Comparison of ENCODE assay signal across 8 mouse cellular contexts in genomic region chrX:8193419-8193723, GRCm38 (mm10). TPM values are rescaled to one million over a fixed set of nuclear protein-coding genes. Genes with fewer than 3 reads are reported as not detected.
DNase-seq lines count a peak whose midpoint lies in the region; ATAC-seq and TF ChIP-seq lines count a peak whose summit lies in the region.

Gene Ebp, minus strand, starts transcription at chrX:8193512.

- no peaks in the 10 kb centered on the region for H3K4me1 ChIP-seq in forebrain, postnatal 0 days (ENCODE audit: insufficient read depth)
- H3K4me1 ChIP-seq in hindbrain, embryonic 14.5 days (replicated peaks; ENCODE audit: control insufficient read depth, insufficient read depth, low read length): no peaks in the 10 kb centered on the region
- 0 out of 2 replicates have a peak, but pooled peaks cover 5% of the 10 kb centered on the region for H3K4me1 ChIP-seq in midbrain, embryonic 14.5 days (ENCODE audit: control insufficient read depth, insufficient read depth, low read length)

- H3K27ac ChIP-seq in forebrain, postnatal 0 days (ENCODE audit: low read depth, low read length): peak within 1 kb of the TSS; percentile 54; the same call in 1 of the 2 replicates
- peak within 1 kb of the TSS; percentile 79 for H3K27ac ChIP-seq in hindbrain, embryonic 14.5 days
- peak within 1 kb of the TSS; percentile 76 for H3K27ac ChIP-seq in midbrain, embryonic 14.5 days (replicated peaks; ENCODE audit: low read depth, low read length)

- intact Hi-C loops in gastrocnemius, postnatal 14 days (cut with DNase I; ENCODE audit: low total_unique reads): no loop called here
- intact Hi-C loops in gastrocnemius, postnatal 36 days (cut with DNase I): no loop called here
- intact Hi-C loops in left cerebral cortex, postnatal 36 days (cut with DNase I): loop anchor here (2.0 kb wide), 1 partner anchor 13 kb away; the partner anchor contains the start of gene Porcn

- WGBS in forebrain, postnatal 0 days: 28% methylated on average over 10 of the region's 10 CpGs
- WGBS in hindbrain, embryonic 14.5 days: 24% methylated on average over 10 of the region's 10 CpGs
- 37% methylated on average over 10 of the region's 10 CpGs for WGBS in midbrain, embryonic 14.5 days

- DNase-seq in gastrocnemius, postnatal 14 days: no peak
- no peak for DNase-seq in gastrocnemius, postnatal 36 days
- no peak for DNase-seq in adrenal gland, adult 8-10 months
- peak; percentile 57 for DNase-seq in forebrain, postnatal 0 days
- peak; percentile 25 for DNase-seq in hindbrain, embryonic 14.5 days (ENCODE audit: low spot score)
- peak; percentile 32 to 36 for DNase-seq in left cerebral cortex, postnatal 36 days (ENCODE audit: low spot score in 2 of 2)
- peak; percentile 13 for DNase-seq in midbrain, embryonic 14.5 days
- no peak for DNase-seq in adipocyte (ENCODE audit: low spot score)

- H3K27me3 ChIP-seq in forebrain, postnatal 0 days (ENCODE audit: insufficient read depth, low read length): no peaks in the 10 kb centered on the region
- H3K27me3 ChIP-seq in hindbrain, embryonic 14.5 days (ENCODE audit: control insufficient read depth, insufficient read depth, low read length): no peaks in the 10 kb centered on the region
- H3K27me3 ChIP-seq in midbrain, embryonic 14.5 days (ENCODE audit: control insufficient read depth, insufficient read depth, low read length): no peaks in the 10 kb centered on the region

- no peaks in the 10 kb centered on the region for H3K36me3 ChIP-seq in forebrain, postnatal 0 days (ENCODE audit: insufficient read depth)
- no peaks in the 10 kb centered on the region for H3K36me3 ChIP-seq in hindbrain, embryonic 14.5 days (replicated peaks; ENCODE audit: control insufficient read depth, insufficient read depth)
- H3K36me3 ChIP-seq in midbrain, embryonic 14.5 days (ENCODE audit: control insufficient read depth, insufficient read depth, low read length): no peaks in the 10 kb centered on the region

- no peak for TF ChIP-seq CTCF in forebrain, postnatal 0 days (IDR thresholded peaks at IDR 0.05; ENCODE audit: low read depth)

- peak within 1 kb of the TSS; percentile 43 for H3K4me3 ChIP-seq in forebrain, postnatal 0 days (ENCODE audit: low read depth, low read length)
- peak within 1 kb of the TSS; percentile 45 for H3K4me3 ChIP-seq in hindbrain, embryonic 14.5 days (replicated peaks; ENCODE audit: low read length)
- H3K4me3 ChIP-seq in midbrain, embryonic 14.5 days (replicated peaks; ENCODE audit: low read depth, low read length): peak within 1 kb of the TSS; percentile 49

- peak within 1 kb of the TSS; percentile 56 for H3K4me2 ChIP-seq in forebrain, postnatal 0 days (ENCODE audit: low read depth)
- H3K4me2 ChIP-seq in hindbrain, embryonic 14.5 days (replicated peaks): peak within 1 kb of the TSS; percentile 69
- H3K4me2 ChIP-seq in midbrain, embryonic 14.5 days (ENCODE audit: low read length): peak within 1 kb of the TSS; percentile 63

- peak; percentile 72 for ATAC-seq in forebrain, postnatal 0 days
- ATAC-seq in hindbrain, embryonic 14.5 days (ENCODE audit: low FRiP score): peak; percentile 62
- ATAC-seq in midbrain, embryonic 14.5 days (ENCODE audit: low FRiP score, low TSS enrichment): peak; percentile 60; the same call in 1 of the 2 replicates

- no peaks in the 10 kb centered on the region for H3K9me3 ChIP-seq in forebrain, postnatal 0 days (ENCODE audit: low read length)
- H3K9me3 ChIP-seq in hindbrain, embryonic 14.5 days (ENCODE audit: control insufficient read depth, low read length): no peaks in the 10 kb centered on the region
- H3K9me3 ChIP-seq in midbrain, embryonic 14.5 days (ENCODE audit: control insufficient read depth, low read length): no peaks in the 10 kb centered on the region

- H3K9ac ChIP-seq in forebrain, postnatal 0 days: peak within 1 kb of the TSS; percentile 46
- peak within 1 kb of the TSS; percentile 50 for H3K9ac ChIP-seq in hindbrain, embryonic 14.5 days
- H3K9ac ChIP-seq in midbrain, embryonic 14.5 days (replicated peaks; ENCODE audit: low read length): peak within 1 kb of the TSS; percentile 49; the same call in 1 of the 2 replicates

RNA-seq across cellular contexts. Expression of gene Ebp, which starts in this region (rescaled TPM):
- total RNA-seq in gastrocnemius, postnatal 14 days (2021): 10 to 100 TPM; 11.3 to 11.8 TPM
- total RNA-seq in gastrocnemius, postnatal 36 days (2021): 1 to 10 TPM; 8.4 to 9.0 TPM
- 10 to 100 TPM; 43.7 to 68.7 (median 57.6) TPM for total RNA-seq in adrenal gland, adult 8-10 months (2022)
- 11.3 and 14.3 TPM in 2 replicates for total RNA-seq in forebrain, postnatal 0 days (2014; rRNA removed)
- 20.0 and 23.9 TPM in 2 replicates for polyA plus RNA-seq in forebrain, postnatal 0 days (2015; fragmentation: Nextera tagmentation; extraction: Ambion mirVana)
- polyA plus RNA-seq in hindbrain, embryonic 14.5 days (2014; fragmentation: Nextera tagmentation; extraction: Ambion mirVana): 30.6 and 33.1 TPM in 2 replicates
- total RNA-seq in left cerebral cortex, postnatal 36 days (2021): 10 to 100 TPM; 33.5 to 35.9 TPM
- polyA plus RNA-seq in midbrain, embryonic 14.5 days (2014; fragmentation: Nextera tagmentation; extraction: Ambion mirVana): 24.7 and 29.6 TPM in 2 replicates

Comparison
In these comparisons a context has a peak if more than half of its experiments do, and no peak if none do; other contexts are left out.
1. DNase-seq: peak in forebrain, postnatal 0 days (single experiment), hindbrain, embryonic 14.5 days (single experiment), left cerebral cortex, postnatal 36 days (2 of 2) and midbrain, embryonic 14.5 days (single experiment); none in gastrocnemius, postnatal 14 days (single experiment), gastrocnemius, postnatal 36 days (0 of 2), adrenal gland, adult 8-10 months (single experiment) and adipocyte (single experiment).
2. Peak in every context shown above with its lines, with median percentiles within 50 percentile points of each other: ATAC-seq, H3K27ac ChIP-seq, H3K4me2 ChIP-seq, H3K4me3 ChIP-seq and H3K9ac ChIP-seq.